Mouse (Mus musculus) layer of hippocampus, adult 9-10 months (tissue): ENCODE results near the gene Taar3.

ENCODE experiments used
- DNase-seq: peaks from one replicate; pipeline ENCODE4 v3.0.0; 2022; ENCODE audit warnings: low spot score

Taar3 gene

GRCm38 (mm10) chr10:23999639-24000038 lies 50.3 kb downstream of the Taar3 start, which contains the start of gene Taar7b:
Taar7b (plus strand) TSS chr10:23999939.
- DNase-seq: no peak
